Mouse (Mus musculus) gastrocnemius, adult 18-20 months (tissue): ENCODE measurements around the gene Slc39a11. TPM values are rescaled to one million over a fixed set of nuclear protein-coding genes. Genes with fewer than 3 reads are reported as not detected.

Experiments
- DNase-seq: peaks from one replicate; pipeline ENCODE4 v3.0.0; 2021; ENCODE audit warnings: low spot score
- long read RNA-seq, 2 experiments: library from polyadenylated mRNA; stranded (forward); transcript quantifications; one replicate each; pipeline ENCODE4 v2.0.0; 2021
- total RNA-seq, 2 experiments: library from RNA; stranded (reverse); gene quantifications; 2 replicates each; pipeline ENCODE4 v1.2.3; 2021

The Slc39a11 gene
- total RNA-seq, result 1 to 10 TPM; 1.5 to 2.4 TPM
- long read RNA-seq, experiment 1, partial matches to known transcripts, result 1 of 10 reads
- long read RNA-seq, experiment 1, other reads (novel, unspliced or antisense), result 4 of 10 reads
- long read RNA-seq, experiment 2, partial matches to known transcripts, result 0 of 3 reads
- long read RNA-seq, experiment 2, other reads (novel, unspliced or antisense), result 1 of 3 reads

- peak; percentile 52 for DNase-seq
Measured at GRCm38 (mm10) chr11:113649353-113650210, at the start of gene Slc39a11. Slc39a11 (minus strand) TSS chr11:113650079.

DNA sequence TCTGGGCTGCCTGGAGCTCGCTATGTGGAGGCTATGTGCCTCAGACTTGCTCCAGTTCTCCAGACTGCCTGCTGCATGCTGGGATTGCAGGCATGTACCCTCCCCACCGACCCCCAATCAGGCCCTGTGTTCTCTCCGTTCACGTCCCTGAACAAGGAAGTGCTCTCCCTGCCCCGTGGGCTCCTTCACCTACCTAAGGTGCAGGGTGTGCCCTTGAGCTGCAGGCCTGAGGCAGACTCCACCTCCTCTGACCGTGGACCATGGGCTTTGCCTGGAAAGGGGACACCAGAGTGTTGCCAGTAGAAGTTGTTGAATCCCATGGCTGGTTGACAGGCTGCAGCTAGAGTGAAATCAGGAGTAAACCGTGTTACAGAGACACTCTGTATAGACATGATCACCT, 49.8 kb upstream of the Slc39a11 start:
- no peak for DNase-seq

DNA sequence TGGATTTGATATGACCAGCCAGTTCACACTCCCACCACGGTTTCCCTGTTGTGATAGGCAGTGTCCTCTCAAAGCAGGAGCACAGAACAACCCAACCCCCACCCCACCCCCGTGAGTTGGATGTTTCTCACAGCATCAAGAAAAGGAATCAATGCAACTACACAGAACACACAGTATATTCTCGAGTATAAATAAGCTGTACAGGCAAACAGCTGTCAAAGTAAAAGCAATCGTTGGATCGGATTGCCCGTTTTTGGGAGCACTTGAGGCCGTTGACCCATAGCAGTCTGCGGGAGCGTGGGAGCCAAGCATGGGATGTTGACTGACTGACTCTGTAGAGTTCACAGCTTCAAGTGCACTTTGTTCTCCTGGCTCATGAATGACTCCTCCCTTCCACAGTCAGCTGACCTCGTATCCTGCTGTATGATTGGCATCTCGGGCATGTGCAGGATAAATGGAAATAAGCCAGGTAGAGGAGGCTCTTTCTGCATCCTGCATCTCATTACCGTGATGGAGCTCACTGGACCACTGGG, 48.2 kb upstream of the Slc39a11 start:
- no peak for DNase-seq

DNA sequence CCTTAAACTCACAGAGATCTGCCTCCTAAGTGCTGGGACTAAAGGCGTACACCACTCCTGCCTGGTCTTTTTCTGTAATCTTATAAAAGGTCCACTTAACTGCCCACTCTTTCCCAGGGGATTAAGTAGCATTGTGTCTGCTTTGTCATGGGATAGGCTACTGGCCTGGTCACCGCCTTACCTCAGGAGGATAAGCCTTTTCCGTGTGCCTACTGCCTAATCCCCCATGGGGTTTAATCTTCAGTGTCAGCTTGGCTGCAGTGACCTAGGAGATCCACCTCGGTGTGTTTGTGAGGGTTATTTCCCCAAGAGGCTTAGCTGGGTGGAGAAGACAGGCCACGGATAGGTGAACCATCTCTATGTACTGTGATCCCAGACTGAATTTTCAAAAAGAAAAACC, 47.7 kb upstream of the Slc39a11 start:
- no peak for DNase-seq

GRCm38 (mm10) chr11:113691851-113692250, 42.0 kb upstream of the Slc39a11 start:
- no peak for DNase-seq

DNA sequence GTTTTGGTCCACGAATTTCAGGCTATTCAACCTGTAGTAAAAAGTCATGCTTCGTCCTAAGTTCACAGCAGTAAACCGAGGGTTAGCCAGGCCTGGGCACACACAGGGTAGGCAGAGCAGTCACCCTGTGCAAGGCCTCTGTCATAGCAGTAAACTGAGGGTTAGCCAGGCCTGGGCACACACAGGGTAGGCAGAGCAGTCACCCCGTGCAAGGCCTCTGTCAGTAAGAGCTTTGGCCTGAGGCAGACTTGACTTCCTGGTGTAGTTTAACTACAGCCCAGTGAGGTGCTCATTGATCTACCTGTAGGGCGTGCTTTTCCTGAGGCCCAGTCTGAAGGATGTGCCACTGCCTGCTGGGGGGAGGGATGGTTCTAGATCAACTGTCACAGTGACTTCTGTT, 41.4 kb upstream of the Slc39a11 start:
- DNase-seq, result no peak

DNA sequence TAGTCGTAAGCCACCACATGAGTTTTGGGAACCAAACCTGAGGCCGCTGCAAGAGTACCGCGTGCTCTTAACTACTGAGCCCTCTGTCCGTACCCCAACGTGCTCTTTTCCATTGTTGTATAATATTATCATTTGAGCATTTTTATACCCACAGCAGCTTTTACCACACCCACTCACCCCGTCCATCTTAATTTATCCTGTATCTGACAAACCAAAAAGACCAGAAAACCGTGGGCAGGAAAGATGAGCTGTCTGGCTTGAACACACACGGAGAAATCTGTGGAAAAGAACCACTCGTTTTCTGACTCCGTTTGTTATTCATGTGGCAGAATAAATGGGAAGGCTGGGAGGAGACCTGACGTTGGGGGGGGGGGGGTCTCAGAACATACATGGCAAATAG, 40.6 kb upstream of the Slc39a11 start:
- DNase-seq, result no peak

- DNase-seq, result no peak
Measured at GRCm38 (mm10) chr11:113687031-113687430, 37.2 kb upstream of the Slc39a11 start.

DNA sequence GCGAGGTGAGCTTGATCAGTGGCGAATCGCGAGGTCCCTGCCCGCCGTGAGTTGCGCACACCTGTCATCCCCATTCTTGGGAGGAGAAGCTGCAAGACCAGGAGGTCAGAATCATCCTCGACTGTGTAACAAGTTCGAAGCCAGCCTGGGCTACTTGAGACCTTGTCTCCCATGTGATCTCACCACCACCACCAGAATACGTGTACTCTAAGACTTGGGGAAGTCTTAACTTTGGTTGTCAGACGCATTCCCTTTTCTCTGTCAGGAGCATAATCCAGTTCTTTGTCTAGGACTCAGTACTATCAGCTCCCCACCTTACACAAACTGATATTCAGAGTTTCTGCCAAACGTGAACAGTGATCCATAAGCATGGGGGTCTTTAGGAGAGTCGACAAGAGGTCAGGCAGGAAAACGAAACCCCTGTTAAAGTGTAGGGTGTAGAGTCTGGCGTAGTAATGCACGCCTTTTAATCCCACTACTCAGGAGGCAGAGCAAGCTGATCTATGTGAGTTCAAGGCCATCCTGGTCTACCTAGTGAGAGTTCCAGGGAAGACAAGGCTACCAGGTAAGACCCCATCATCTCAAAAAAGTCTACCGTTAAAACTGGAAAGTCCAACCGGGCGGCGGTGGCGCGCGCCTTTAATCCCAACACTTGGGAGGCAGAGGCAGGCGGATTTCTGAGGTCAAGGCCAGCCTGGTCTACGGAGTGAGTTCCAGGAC, 35.0 kb upstream of the Slc39a11 start:
- no peak for DNase-seq

- DNase-seq, result peak; percentile 95
Measured at GRCm38 (mm10) chr11:113683957-113684706, 34.3 kb upstream of the Slc39a11 start, which contains the start of the genes Fam104a and D11Wsu47e. Fam104a (minus strand) TSS chr11:113684155. D11Wsu47e (plus strand) TSS chr11:113684412.

DNA sequence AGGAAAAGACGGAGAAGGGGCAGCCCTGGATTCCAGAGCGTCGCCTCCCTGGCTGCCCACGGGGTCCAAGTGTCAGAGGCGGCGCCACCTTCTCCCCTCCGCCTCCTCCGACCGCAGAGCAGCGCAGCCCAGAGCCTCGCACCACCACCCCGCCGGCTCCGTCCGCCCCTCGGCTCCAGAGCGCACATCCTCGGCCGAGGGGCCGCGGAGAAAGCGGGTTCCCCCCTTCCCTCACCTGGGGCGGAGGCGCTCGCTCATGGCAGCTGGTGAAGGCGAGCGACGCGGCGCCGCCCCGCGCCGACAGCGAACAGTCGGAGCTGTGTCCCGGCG, 33.7 kb upstream of the Slc39a11 start:
- DNase-seq, result peak; percentile 7

DNA sequence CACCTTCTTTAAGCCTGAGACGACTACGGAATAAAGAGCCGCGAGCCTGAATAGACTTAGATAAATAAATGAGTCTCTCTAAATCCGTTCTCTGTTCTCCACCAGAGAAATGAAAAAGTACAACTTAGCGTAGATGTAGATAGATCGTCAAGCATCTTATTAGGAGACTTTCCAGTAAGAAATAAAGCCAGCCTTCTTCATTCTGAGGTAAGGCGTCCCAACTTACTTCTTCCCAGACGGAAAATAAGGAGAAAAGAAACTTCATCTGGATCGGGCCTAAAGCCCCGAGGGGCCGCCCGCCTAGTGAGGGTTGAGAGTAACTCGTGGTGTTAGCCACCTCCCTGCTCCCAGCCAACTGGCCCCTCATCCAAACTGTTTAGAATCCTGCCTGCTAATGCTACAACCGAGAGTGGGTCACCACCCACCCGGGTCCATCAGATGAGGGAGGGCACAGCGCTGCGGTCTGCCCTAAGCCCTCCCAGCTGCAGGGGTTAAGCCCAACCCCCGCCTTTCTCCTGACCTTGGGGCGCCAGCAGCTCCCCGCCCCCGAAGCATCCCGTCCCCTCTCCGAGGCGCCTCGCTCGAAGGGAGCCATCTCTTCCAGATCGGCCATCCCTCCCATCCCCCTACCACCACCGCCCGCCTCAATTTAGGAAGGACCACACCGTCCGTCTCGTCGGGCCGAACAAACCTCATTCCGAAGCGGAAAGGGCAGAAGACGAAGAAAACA, 33.2 kb upstream of the Slc39a11 start:
- DNase-seq, result peak; percentile 8

GRCm38 (mm10) chr11:113681979-113682378, 32.1 kb upstream of the Slc39a11 start:
- DNase-seq, result no peak

- no peak for DNase-seq
Measured at GRCm38 (mm10) chr11:113680954-113681353, 31.1 kb upstream of the Slc39a11 start.

GRCm38 (mm10) chr11:113678373-113678772, 28.5 kb upstream of the Slc39a11 start:
- no peak for DNase-seq

- no peak for DNase-seq
Measured at GRCm38 (mm10) chr11:113677378-113677777, 27.5 kb upstream of the Slc39a11 start.

GRCm38 (mm10) chr11:113676847-113677246, 27.0 kb upstream of the Slc39a11 start:
- DNase-seq, result peak; percentile 20

GRCm38 (mm10) chr11:113674595-113674994, 24.7 kb upstream of the Slc39a11 start:
- no peak for DNase-seq

DNA sequence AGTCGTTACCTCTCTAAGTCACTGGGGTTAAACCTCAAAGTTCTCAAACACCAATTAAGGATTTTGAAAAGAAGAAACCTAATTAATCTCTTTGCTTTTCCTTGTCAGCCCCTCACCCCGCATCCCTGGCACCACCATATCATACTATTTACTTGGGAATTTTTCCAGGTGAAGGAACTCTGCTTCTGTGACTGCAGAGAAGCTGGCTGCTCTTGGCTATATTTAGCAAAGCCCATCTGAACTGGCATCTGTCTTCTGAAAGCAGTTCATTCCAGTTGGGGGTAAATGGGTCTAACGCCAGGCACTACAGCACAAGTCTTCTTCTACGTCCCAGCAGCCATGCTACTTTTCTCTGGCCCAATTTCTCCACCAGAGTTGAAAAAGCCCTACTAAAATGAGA, 23.7 kb upstream of the Slc39a11 start:
- DNase-seq, result no peak

GRCm38 (mm10) chr11:113669711-113670110, 19.8 kb upstream of the Slc39a11 start:
- DNase-seq, result no peak

DNA sequence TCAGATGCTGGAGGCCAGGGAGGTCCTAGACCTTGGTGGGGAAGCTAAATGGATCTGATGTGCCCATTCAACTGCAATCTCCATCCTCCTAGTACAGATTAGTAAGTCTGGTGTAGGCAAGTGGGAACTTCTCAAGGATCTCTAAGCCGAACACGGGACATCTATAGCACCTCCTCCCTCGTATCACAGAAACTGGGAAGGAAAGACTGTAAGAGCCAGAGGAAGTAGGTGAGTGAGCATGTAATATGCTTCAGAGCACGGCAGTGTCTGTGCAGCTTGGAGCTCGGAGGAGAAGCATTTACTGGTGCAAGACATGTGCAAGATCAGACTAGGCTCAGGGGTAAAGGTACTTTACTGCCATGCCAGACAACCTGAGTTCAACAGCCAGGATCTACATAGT, 19.0 kb upstream of the Slc39a11 start:
- DNase-seq, result no peak
